Mouse (Mus musculus) midbrain, embryonic 11.5 days (tissue): ENCODE data around the gene Gm19345. TPM values are rescaled to one million over a fixed set of nuclear protein-coding genes. Genes with fewer than 3 reads are reported as not detected.

Source experiments
- ATAC-seq: fragments of 200-750 bp; cut with Nextera tagmentation; 2 replicates; pipeline ENCODE4 v1.8.0; 2017; ENCODE audit warnings: moderate TSS enrichment, moderate library complexity; ENCODE audit not compliant: low FRiP score
- DNase-seq: peaks from one replicate; pipeline ENCODE4 v3.0.0; 2015; ENCODE audit warnings: low spot score; ENCODE audit errors: missing footprints
- H3K27ac ChIP-seq: fragments of 300-500 bp; sonication (generic); 2 replicates; pipeline ENCODE4 v1.5.1; 2014; ENCODE audit warnings: low read depth, low read length
- H3K27me3 ChIP-seq: fragments of 300-500 bp; sonication (generic); 2 replicates; pipeline ENCODE4 v1.6.1; 2014; ENCODE audit warnings: mild to moderate bottlenecking, low read length, moderate library complexity, mixed read lengths; ENCODE audit not compliant: control insufficient read depth, insufficient read depth
- H3K36me3 ChIP-seq: fragments of 300-500 bp; sonication (generic); 2 replicates; pipeline ENCODE4 v1.6.1; 2014; ENCODE audit warnings: mild to moderate bottlenecking, low read length, moderate library complexity, mixed read lengths; ENCODE audit not compliant: control insufficient read depth, insufficient read depth
- H3K4me1 ChIP-seq: fragments of 300-500 bp; sonication (generic); 2 replicates; pipeline ENCODE4 v1.6.1; 2014; ENCODE audit warnings: low read length; ENCODE audit not compliant: control insufficient read depth, insufficient read depth
- H3K4me2 ChIP-seq: fragments of 300-500 bp; sonication (generic); 2 replicates; pipeline ENCODE4 v1.6.1; 2014; ENCODE audit warnings: mild to moderate bottlenecking, moderate library complexity
- H3K4me3 ChIP-seq: fragments of 300-500 bp; sonication (generic); 2 replicates; pipeline ENCODE4 v1.5.1; 2014; ENCODE audit warnings: low read depth, low read length
- H3K9ac ChIP-seq: fragments of 300-500 bp; sonication (generic); 2 replicates; pipeline ENCODE4 v1.6.1; 2014; ENCODE audit warnings: low read length
- H3K9me3 ChIP-seq: fragments of 300-500 bp; sonication (generic); 2 replicates; pipeline ENCODE4 v1.6.1; 2016; ENCODE audit warnings: low read length; ENCODE audit not compliant: control insufficient read depth
- WGBS: fragments of 180-500 bp; shearing (Covaris S2); extraction: QIAGEN DNeasy Blood & Tissue Kit; methylation state at CpG from one replicate; pipeline ENCODE4 v1.1.7; 2014; 5-methylcytosine and 5-hydroxymethylcytosine counted together
- polyA plus RNA-seq: library from polyadenylated mRNA; unstranded; fragments of >200 nt; fragmentation: Nextera tagmentation; extraction: Ambion mirVana; gene quantifications from 2 replicates; pipeline ENCODE4 v1.2.1, GENCODE M21; 2014

Gene Gm19345
- polyA plus RNA-seq, 1 experiment from 2014 or later, result not detected

DNA sequence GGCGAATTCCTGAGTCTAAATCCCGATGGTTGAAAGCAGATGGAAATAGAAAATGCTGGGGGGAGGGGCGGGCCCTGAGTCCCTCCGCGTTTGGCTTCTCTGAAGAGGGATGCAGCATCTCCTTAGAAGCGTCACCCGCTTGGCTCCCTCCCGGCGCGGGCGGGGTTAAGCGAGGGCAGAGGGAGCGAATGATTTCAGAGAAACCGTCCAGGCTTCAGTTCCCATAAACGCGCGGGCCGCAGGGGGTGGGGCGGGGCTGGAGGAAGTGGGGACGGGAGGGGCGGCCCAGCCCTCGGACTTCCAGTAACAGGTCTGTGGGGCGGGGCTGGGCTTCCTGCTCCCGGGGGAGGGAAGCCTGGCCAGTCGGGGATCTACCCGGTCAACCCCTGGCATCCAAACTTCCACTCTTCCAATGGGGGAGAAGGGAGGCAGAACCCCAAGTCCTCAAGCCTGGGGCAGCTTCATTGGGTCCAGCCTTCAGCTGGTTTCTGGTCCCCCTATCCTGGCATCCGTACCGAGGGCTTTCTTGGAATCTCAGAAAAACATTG, 35.5 kb upstream of the Gm19345 start:
- H3K4me2 ChIP-seq, result peak overlapping the region; percentile 58
- WGBS, result under 1% methylated on average over 28 of the region's 28 CpGs
- H3K27ac ChIP-seq, result no peak overlapping the region; the same call in 1 of the 2 replicates
- peak overlapping the region; percentile 42 for H3K9ac ChIP-seq
- H3K36me3 ChIP-seq, result no peaks in the 10 kb centered on the region
- H3K9me3 ChIP-seq, result no peaks in the 10 kb centered on the region; the same call in 1 of the 2 replicates
- peaks cover 13% of the 10 kb centered on the region for H3K4me1 ChIP-seq
- peak overlapping the region; percentile 34 for H3K4me3 ChIP-seq
- ATAC-seq, result peak; percentile 68
- peaks cover 16% of the 10 kb centered on the region for H3K27me3 ChIP-seq
- DNase-seq, result peak; percentile 95

- Histone ChIP-seq H3K27ac (peak overlapping the region; percentile 48), H3K4me1 (peaks cover 17% of the 10 kb centered on the region), H3K9me3 (no peaks in the 10 kb centered on the region; the same call in 1 of the 2 replicates), H3K4me2 (peak overlapping the region; percentile 58), H3K4me3 (0 out of 2 replicates have a peak overlapping the region, but pooled peaks have one; percentile 5), H3K36me3 (no peaks in the 10 kb centered on the region), H3K9ac (peak overlapping the region; percentile 30; the same call in 1 of the 2 replicates), H3K27me3 (peaks cover 16% of the 10 kb centered on the region)
- peak; percentile 93 for DNase-seq
- WGBS, result 6% methylated on average over 15 of the region's 15 CpGs
- peak; percentile 86 for ATAC-seq
Measured at GRCm38 (mm10) chr7:19817382-19818105, 34.3 kb upstream of the Gm19345 start.

DNA sequence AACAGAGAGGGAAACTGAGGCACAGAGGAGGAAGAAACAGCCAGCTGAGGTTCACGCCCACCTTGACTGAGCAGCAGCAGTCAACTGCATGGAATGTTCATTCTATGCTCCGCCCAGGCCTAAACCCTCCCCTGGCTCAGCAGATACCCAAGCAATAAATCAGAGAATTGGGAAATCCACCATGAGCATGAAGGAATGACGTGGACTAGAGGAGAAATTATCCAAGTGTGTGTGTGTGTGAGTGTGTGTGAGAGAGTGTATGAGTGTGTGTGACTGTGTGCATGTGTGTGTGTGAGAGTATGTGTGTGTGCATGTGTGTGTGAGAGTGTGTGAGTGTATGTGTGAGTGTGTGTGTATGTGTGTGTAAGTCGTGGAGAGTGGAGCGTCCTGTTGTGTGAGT, 33.4 kb upstream of the Gm19345 start:
- no peaks in the 10 kb centered on the region; the same call in 1 of the 2 replicates for H3K9me3 ChIP-seq

GRCm38 (mm10) chr7:19818875-19819274, 32.9 kb upstream of the Gm19345 start:
- DNase-seq (no peak), ATAC-seq (no peak)
- H3K9me3 ChIP-seq, result no peaks in the 10 kb centered on the region; the same call in 1 of the 2 replicates
- H3K27me3 ChIP-seq, result peaks cover 29% of the 10 kb centered on the region
- WGBS, result 87% methylated on average over 7 of the region's 7 CpGs
- H3K36me3 ChIP-seq, result no peaks in the 10 kb centered on the region
- no peak overlapping the region for H3K27ac ChIP-seq
- no peak overlapping the region for H3K4me3 ChIP-seq
- no peak overlapping the region for H3K9ac ChIP-seq
- H3K4me2 ChIP-seq, result no peak overlapping the region
- peaks cover 18% of the 10 kb centered on the region for H3K4me1 ChIP-seq

More for the DNA sequence above, 33.4 kb upstream of the Gm19345 start:
- WGBS, result 83% methylated on average over 5 of the region's 5 CpGs
- Histone ChIP-seq H3K9ac (no peak overlapping the region), H3K36me3 (no peaks in the 10 kb centered on the region), H3K4me2 (no peak overlapping the region), H3K27ac (no peak overlapping the region), H3K4me1 (peaks cover 18% of the 10 kb centered on the region), H3K4me3 (no peak overlapping the region), H3K27me3 (peaks cover 25% of the 10 kb centered on the region)
- DNase-seq, result no peak
- no peak for ATAC-seq

GRCm38 (mm10) chr7:19820347-19821048, 31.3 kb upstream of the Gm19345 start:
- peaks cover 23% of the 10 kb centered on the region for H3K4me1 ChIP-seq
- no peak overlapping the region for H3K27ac ChIP-seq
- ATAC-seq, result no peak
- no peak overlapping the region for H3K9ac ChIP-seq
- DNase-seq, result no peak
- peaks cover 33% of the 10 kb centered on the region for H3K27me3 ChIP-seq
- no peaks in the 10 kb centered on the region for H3K36me3 ChIP-seq
- H3K4me3 ChIP-seq, result no peak overlapping the region
- H3K4me2 ChIP-seq, result no peak overlapping the region
- 70% methylated on average over 3 of the region's 3 CpGs for WGBS
- H3K9me3 ChIP-seq, result no peaks in the 10 kb centered on the region; the same call in 1 of the 2 replicates

DNA sequence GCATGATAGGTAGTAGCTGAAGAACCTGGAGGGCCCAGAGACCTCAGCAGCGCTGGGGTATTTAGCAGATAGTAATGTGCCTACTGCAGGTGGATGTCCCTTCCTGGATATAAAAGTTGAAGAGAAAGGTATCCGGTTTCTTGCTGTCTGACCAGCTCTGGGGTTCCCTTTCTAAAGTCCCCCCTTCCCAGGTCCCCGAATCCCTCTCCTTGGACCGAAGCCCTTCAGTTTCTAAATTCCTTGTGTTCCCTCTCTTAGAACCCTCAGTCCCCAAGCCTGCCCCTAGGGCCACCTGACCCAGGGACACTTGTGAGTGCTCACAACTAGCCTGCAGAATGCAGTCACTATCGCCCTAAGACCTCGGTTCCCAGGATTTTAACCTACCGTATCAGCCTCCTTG, 30.2 kb upstream of the Gm19345 start:
- H3K27ac ChIP-seq, result no peak overlapping the region
- H3K27me3 ChIP-seq, result peaks cover 33% of the 10 kb centered on the region
- H3K9me3 ChIP-seq, result no peaks in the 10 kb centered on the region; the same call in 1 of the 2 replicates
- H3K4me2 ChIP-seq, result no peak overlapping the region
- peaks cover 18% of the 10 kb centered on the region for H3K4me1 ChIP-seq
- WGBS, result 51% methylated on average over 7 of the region's 7 CpGs
- no peak overlapping the region for H3K9ac ChIP-seq
- no peak overlapping the region for H3K4me3 ChIP-seq
- no peak for DNase-seq
- no peak for ATAC-seq
- H3K36me3 ChIP-seq, result no peaks in the 10 kb centered on the region

DNA sequence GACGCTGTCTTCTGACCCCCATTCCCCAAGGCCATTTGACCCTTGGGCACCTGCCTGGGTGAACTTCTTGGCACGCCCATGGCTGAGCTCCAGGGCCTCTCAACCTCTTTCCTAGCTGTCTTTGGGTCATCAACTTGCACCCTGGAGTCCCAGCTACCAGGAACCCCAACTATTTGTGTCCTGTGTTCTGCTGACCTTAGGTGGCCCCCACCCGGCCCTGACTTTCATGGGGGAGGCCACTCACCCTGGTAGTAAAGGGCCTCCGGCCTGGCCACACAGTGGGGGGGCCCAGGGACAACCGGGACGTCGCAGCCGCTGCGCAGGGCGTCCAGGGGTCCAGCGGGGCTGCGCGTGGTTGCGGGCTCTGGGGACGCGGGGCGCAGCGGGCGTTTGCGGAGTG, 29.6 kb upstream of the Gm19345 start:
- Histone ChIP-seq H3K36me3 (no peaks in the 10 kb centered on the region), H3K4me1 (peaks cover 14% of the 10 kb centered on the region), H3K27ac (no peak overlapping the region), H3K9me3 (no peaks in the 10 kb centered on the region; the same call in 1 of the 2 replicates), H3K4me3 (peak overlapping the region; percentile 31), H3K4me2 (peak overlapping the region; percentile 58), H3K9ac (peak overlapping the region; percentile 58), H3K27me3 (peaks cover 33% of the 10 kb centered on the region)
- DNase-seq (no peak), ATAC-seq (no peak)
- 6% methylated on average over 20 of the region's 20 CpGs for WGBS

GRCm38 (mm10) chr7:19822604-19823058, 29.2 kb upstream of the Gm19345 start, which contains the start of gene Bcl3:
Gene Bcl3 (minus strand): TSS chr7:19822770.
- no peak for ATAC-seq
- H3K4me2 ChIP-seq, result peak within 1 kb of the TSS; percentile 58
- peak within 1 kb of the TSS; percentile 58 for H3K9ac ChIP-seq
- no peaks in the 10 kb centered on the region for H3K36me3 ChIP-seq
- no peak for DNase-seq
- H3K9me3 ChIP-seq, result no peaks in the 10 kb centered on the region; the same call in 1 of the 2 replicates
- no peak within 1 kb of the TSS for H3K27ac ChIP-seq
- peak within 1 kb of the TSS; percentile 31 for H3K4me3 ChIP-seq
- H3K4me1 ChIP-seq, result peaks cover 10% of the 10 kb centered on the region
- WGBS, result 1% methylated on average over 28 of the region's 42 CpGs
- H3K27me3 ChIP-seq, result peaks cover 33% of the 10 kb centered on the region
